Mouse (Mus musculus) neural tube, embryonic 13.5 days (tissue): ENCODE measurements around the gene Tmprss3. TPM values are rescaled to one million over a fixed set of nuclear protein-coding genes. Genes with fewer than 3 reads are reported as not detected.

Experiments
- ATAC-seq: fragments of 200-750 bp; cut with Nextera tagmentation; 2 replicates; pipeline ENCODE4 v1.8.0; 2017; ENCODE audit warnings: low read depth, mild to moderate bottlenecking, moderate TSS enrichment, moderate library complexity
- H3K27ac ChIP-seq: fragments of 300-500 bp; sonication (generic); replicated peaks from 2 replicates; pipeline ENCODE4 v1.5.1; 2015; ENCODE audit warnings: moderate library complexity, mild to moderate bottlenecking, inconsistent platforms
- H3K27me3 ChIP-seq: fragments of 300-500 bp; sonication (generic); 2 replicates; pipeline ENCODE4 v1.6.1; 2015; ENCODE audit warnings: mild to moderate bottlenecking, inconsistent platforms
- H3K36me3 ChIP-seq: fragments of 300-500 bp; sonication (generic); 2 replicates; pipeline ENCODE4 v1.6.1; 2015; ENCODE audit warnings: mild to moderate bottlenecking, inconsistent platforms
- H3K4me1 ChIP-seq: fragments of 300-500 bp; sonication (generic); replicated peaks from 2 replicates; pipeline ENCODE4 v1.6.1; 2015; ENCODE audit warnings: inconsistent platforms
- H3K4me2 ChIP-seq: fragments of 300-500 bp; sonication (generic); 2 replicates; pipeline ENCODE4 v1.6.1; 2015; ENCODE audit warnings: inconsistent platforms, mild to moderate bottlenecking, moderate library complexity
- H3K4me3 ChIP-seq: fragments of 300-500 bp; sonication (generic); 2 replicates; pipeline ENCODE4 v1.5.1; 2015; ENCODE audit warnings: mild to moderate bottlenecking, inconsistent platforms
- H3K9ac ChIP-seq: fragments of 300-500 bp; sonication (generic); 2 replicates; pipeline ENCODE4 v1.6.1; 2015; ENCODE audit warnings: moderate library complexity, mild to moderate bottlenecking, inconsistent platforms
- H3K9me3 ChIP-seq: fragments of 300-500 bp; sonication (generic); 2 replicates; pipeline ENCODE4 v1.6.1; 2016; ENCODE audit warnings: inconsistent platforms
- WGBS: fragments of 180-500 bp; shearing (Covaris S2); methylation state at CpG from one replicate; pipeline ENCODE4 v1.1.7; 2015; 5-methylcytosine and 5-hydroxymethylcytosine counted together
- polyA plus RNA-seq: library from polyadenylated mRNA; unstranded; fragments of >200 nt; fragmentation: Nextera tagmentation; extraction: Ambion mirVana; gene quantifications from 2 replicates; pipeline ENCODE4 v1.2.1, GENCODE M21; 2015

The Tmprss3 gene
- polyA plus RNA-seq, 1 experiment from 2014 or later: not detected

DNA sequence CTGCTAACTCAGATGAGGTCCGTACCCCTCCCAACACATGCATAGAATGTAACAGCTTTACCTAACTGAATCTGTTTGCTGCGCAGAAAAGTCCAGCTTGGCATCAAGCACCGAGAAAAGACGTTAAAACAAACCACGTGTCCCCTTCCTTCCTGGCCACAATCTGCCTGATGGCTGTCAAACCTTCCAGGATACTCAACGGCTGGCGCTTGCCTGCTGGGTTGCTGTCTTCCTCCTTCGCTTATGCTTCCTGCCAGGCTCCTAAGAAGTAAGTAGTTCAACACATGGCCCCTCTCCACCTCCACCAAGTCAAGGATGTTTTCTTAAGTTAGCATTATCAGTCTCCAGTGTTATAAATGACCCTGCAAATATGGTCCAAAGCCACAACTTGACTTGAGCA, 45.0 kb downstream of the Tmprss3 start:
- ATAC-seq: no peak
- Histone ChIP-seq H3K9ac (no peak overlapping the region), H3K4me1 (no peaks in the 10 kb centered on the region), H3K9me3 (0 out of 2 replicates have a peak, but pooled peaks cover 2% of the 10 kb centered on the region), H3K27me3 (no peaks in the 10 kb centered on the region), H3K36me3 (no peaks in the 10 kb centered on the region), H3K27ac (no peak overlapping the region), H3K4me3 (no peak overlapping the region), H3K4me2 (no peak overlapping the region)
- 86% methylated on average over 8 of the region's 8 CpGs for WGBS

DNA sequence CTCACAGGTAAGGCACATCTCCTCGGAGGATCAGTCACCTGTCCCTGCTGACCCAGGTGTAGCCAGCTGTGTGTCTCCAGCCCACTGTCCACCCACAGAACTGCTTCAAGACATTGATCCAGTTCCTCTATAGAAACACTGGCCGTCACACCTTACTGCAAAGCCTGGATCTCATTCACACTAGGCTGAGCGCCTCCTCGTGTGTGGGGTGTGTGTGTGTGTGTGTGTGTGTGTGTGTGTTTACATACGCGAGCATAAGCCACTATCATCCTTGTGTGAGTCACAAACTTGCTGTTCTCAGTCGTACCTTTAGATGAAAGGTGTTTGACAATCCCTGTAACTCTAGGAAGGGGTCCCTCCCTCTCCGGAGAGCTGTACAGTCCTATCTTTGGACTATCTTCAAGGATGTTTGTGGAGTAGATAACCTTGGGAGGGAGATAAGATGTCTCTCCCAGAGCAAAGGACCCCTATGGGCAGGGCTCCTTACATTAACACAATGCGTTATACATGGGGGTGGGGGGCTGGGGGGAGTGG, 45.7 kb downstream of the Tmprss3 start:
- Histone ChIP-seq H3K27me3 (no peaks in the 10 kb centered on the region), H3K36me3 (no peaks in the 10 kb centered on the region), H3K4me2 (no peak overlapping the region), H3K4me1 (no peaks in the 10 kb centered on the region), H3K4me3 (no peak overlapping the region), H3K9me3 (0 out of 2 replicates have a peak, but pooled peaks cover 4% of the 10 kb centered on the region), H3K27ac (no peak overlapping the region), H3K9ac (no peak overlapping the region)
- WGBS: 86% methylated on average over 9 of the region's 9 CpGs
- ATAC-seq: no peak

DNA sequence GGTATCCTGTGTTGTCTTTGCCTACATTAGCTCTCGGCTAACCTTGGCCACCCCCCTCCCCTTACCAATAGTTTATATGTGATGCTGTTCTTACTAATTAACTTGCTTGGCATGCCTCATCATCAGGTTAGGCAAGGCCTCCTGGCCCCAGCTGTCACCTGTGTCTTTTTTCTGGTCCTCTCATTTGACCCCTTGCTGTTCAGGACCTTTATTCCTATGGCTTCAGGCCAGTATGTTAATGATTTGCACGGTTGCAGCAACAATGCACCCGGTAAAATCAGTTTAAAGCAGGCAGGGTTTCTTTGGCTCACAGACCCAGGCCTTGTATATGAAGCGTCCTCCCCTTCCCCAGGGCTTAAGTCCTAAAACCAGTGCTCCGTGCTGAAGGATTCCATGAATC, 46.3 kb downstream of the Tmprss3 start:
- H3K27ac ChIP-seq: no peak overlapping the region
- ATAC-seq: no peak
- H3K9me3 ChIP-seq: 0 out of 2 replicates have a peak, but pooled peaks cover 4% of the 10 kb centered on the region
- no peak overlapping the region for H3K4me2 ChIP-seq
- WGBS: 39% methylated on average over 5 of the region's 5 CpGs
- no peaks in the 10 kb centered on the region for H3K27me3 ChIP-seq
- H3K4me3 ChIP-seq: no peak overlapping the region
- H3K9ac ChIP-seq: no peak overlapping the region
- no peaks in the 10 kb centered on the region for H3K4me1 ChIP-seq
- H3K36me3 ChIP-seq: no peaks in the 10 kb centered on the region

DNA sequence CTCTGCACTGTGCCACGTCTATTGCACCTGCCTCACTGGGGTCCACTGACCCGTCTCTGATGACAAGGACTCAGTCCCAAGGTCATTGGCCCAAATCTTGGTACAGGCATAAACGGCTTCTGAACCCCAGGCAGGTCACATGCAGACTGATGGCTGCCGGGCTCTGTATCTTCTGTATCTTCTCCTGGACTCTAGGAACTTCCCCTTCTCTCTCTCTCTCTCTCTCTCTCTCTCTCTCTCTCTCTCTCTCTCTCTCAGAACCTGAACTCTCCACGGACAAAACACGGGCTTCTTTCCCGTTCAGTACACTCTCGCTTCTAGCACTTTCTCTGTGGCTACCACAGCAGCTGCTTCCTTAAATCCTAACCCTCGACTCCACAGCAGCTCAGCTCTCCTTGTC, 52.8 kb downstream of the Tmprss3 start:
- peaks cover 9% of the 10 kb centered on the region; the same call in 1 of the 2 replicates for H3K4me1 ChIP-seq
- H3K4me3 ChIP-seq: no peak overlapping the region
- no peak overlapping the region for H3K27ac ChIP-seq
- H3K9me3 ChIP-seq: peaks cover 4% of the 10 kb centered on the region; the same call in 1 of the 2 replicates
- no peaks in the 10 kb centered on the region for H3K27me3 ChIP-seq
- ATAC-seq: no peak
- H3K9ac ChIP-seq: no peak overlapping the region
- H3K36me3 ChIP-seq: no peaks in the 10 kb centered on the region
- no peak overlapping the region for H3K4me2 ChIP-seq
- WGBS: 84% methylated on average over 9 of the region's 9 CpGs

DNA sequence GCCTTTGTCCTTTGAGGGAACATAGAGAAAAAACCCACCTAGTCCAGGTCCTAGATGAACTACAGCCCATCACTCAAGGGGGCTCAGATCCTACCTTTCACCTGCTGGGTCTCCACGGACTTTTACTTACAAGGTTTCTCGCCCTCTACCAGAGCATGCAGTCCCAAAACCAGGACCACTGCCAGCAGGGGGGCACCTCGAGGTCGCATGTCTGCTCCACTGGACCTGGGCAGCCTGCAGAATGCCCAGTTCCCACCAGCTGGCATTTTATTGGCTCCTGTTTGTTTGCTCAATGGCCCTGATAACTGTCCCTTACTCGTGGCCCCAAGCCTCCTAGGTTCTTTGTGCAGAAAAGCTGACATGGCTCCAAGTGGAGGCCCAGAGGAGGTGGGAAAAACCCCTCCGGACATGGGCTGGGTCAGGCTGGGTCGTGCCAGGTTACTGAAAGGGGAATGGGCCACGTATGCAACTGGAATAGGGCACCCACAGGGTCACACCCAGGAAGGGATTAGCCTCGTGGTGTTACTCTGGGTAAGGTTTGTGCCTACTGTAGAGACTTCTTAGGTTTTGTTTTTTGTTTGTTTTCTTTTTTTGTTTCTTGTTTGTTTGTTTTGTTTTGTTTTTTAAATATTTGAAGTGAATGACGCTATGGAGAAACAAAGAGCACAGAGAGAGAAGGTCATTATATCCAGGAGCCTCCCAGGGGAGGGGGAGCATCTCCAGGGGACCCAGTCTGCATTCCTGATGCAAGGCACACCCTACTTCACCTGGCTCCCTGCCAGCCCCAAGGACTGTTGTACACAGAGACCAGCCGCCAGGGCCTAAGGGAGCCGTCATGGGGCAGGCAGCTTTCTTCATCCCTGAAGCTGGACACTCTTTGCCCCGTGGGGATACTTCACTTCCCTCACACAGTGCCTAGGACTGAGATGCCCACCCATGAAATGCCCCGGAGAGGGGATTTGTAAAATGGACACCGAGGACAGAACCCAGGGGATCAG, 54.4 kb downstream of the Tmprss3 start, which contains the start of gene Tff2:
Gene Tff2, minus strand, starts transcription at position 243 of the 998 bp plus-strand sequence.
- Histone ChIP-seq H3K9ac (no peak within 1 kb of the TSS), H3K36me3 (no peaks in the 10 kb centered on the region), H3K27me3 (no peaks in the 10 kb centered on the region), H3K4me2 (no peak within 1 kb of the TSS), H3K4me1 (peaks cover 9% of the 10 kb centered on the region; the same call in 1 of the 2 replicates), H3K4me3 (no peak within 1 kb of the TSS), H3K27ac (no peak within 1 kb of the TSS), H3K9me3 (peaks cover 4% of the 10 kb centered on the region; the same call in 1 of the 2 replicates)
- WGBS: 62% methylated on average over 15 of the region's 15 CpGs
- no peak; the same call in 1 of the 2 replicates for ATAC-seq

DNA sequence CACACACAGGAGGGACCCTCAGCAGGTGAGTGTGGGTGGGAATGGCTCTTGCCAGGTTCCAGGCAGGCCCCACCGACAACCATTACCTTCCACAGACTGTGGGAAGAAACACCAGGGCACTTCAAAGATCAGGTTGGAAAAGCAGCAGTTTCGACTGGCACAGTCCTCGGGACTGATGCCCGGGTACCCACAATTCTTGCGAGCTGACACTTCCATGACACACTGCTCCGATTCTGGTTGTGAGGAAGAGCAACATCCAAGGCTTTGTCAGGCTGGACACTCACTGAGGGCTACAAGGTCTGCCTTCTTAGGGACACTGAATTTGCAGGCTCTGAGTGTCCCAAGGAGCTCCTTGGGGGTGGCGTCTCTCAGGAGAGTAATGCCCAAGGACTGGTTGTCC, 56.7 kb downstream of the Tmprss3 start:
- Histone ChIP-seq H3K9me3 (no peaks in the 10 kb centered on the region; the same call in 1 of the 2 replicates), H3K36me3 (no peaks in the 10 kb centered on the region), H3K4me1 (peaks cover 9% of the 10 kb centered on the region; the same call in 1 of the 2 replicates), H3K27me3 (no peaks in the 10 kb centered on the region), H3K4me3 (no peak overlapping the region), H3K27ac (no peak overlapping the region), H3K9ac (no peak overlapping the region), H3K4me2 (no peak overlapping the region)
- ATAC-seq: no peak
- 94% methylated on average over 7 of the region's 7 CpGs for WGBS

DNA sequence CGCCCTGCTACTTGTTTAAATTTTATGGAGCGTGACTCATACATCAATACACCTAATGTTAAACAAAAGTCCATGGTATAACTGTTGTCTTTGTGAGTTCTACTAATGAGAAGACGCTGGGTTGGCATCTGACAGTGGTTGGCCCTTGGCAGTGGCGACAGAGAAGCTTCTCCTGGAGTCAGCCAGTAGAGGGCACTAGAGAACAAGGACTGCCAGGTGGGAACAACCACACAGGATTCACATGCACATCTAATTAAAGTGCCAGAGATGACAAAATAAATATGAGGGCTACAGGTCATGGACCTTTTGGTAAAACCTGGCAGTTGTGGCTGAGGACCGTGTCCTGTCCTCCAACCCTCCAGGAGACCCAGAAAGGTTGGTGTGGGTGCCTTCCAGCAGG, 60.4 kb downstream of the Tmprss3 start:
- Histone ChIP-seq H3K4me2 (no peak overlapping the region), H3K9me3 (no peaks in the 10 kb centered on the region), H3K9ac (no peak overlapping the region), H3K4me3 (no peak overlapping the region), H3K4me1 (no peaks in the 10 kb centered on the region), H3K27ac (no peak overlapping the region), H3K36me3 (no peaks in the 10 kb centered on the region), H3K27me3 (no peaks in the 10 kb centered on the region)
- ATAC-seq: peak; percentile 47; the same call in 1 of the 2 replicates
- 16% methylated on average over 5 of the region's 5 CpGs for WGBS

DNA sequence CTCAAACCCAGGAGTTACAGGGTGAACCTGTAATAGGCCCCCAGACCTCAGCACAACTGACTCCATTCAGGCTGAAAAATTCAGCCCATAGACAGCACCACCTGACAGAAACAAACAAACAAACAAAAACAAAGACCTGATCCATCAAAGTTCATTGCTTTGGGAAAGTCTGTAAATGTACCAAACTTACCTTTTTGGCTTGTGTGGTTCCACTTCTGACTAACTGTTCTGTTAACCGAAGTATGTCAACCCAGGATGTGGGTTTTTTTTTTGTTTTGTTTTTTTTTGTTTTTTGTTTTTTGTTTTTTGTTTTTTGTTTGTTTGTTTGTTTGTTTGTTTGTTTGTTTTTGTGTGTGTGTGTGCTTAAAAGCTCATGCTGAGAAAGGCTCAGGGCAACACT, 62.0 kb downstream of the Tmprss3 start:
- Histone ChIP-seq H3K4me1 (no peaks in the 10 kb centered on the region), H3K27ac (no peak overlapping the region), H3K27me3 (no peaks in the 10 kb centered on the region), H3K9me3 (no peaks in the 10 kb centered on the region), H3K4me3 (no peak overlapping the region), H3K4me2 (no peak overlapping the region), H3K9ac (no peak overlapping the region), H3K36me3 (no peaks in the 10 kb centered on the region)
- 87% methylated on average over 1 of the region's 1 CpGs for WGBS
- ATAC-seq: no peak

DNA sequence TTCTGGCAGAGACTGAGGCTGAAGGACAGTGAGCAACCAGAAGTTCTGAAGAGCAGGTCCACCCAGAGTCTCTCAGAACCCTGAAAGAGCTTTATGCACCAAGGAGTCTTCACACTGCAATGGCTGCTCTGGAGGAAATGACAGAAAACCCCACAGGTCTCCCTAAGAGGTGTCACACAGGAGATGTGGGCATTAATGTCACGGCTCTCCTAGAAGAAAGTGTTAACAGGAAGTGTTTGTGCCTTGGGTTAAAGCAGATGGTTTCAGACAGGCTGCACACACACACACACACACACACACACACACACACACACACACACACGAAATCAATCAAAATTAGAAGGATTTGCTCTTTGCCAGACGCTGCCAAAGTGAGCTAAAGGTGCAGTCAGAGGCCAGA, 62.5 kb downstream of the Tmprss3 start:
- Histone ChIP-seq H3K9ac (no peak overlapping the region), H3K27ac (no peak overlapping the region), H3K9me3 (no peaks in the 10 kb centered on the region), H3K27me3 (no peaks in the 10 kb centered on the region), H3K4me3 (no peak overlapping the region), H3K4me1 (no peaks in the 10 kb centered on the region), H3K36me3 (no peaks in the 10 kb centered on the region), H3K4me2 (no peak overlapping the region)
- ATAC-seq: no peak
- 59% methylated on average over 3 of the region's 3 CpGs for WGBS

DNA sequence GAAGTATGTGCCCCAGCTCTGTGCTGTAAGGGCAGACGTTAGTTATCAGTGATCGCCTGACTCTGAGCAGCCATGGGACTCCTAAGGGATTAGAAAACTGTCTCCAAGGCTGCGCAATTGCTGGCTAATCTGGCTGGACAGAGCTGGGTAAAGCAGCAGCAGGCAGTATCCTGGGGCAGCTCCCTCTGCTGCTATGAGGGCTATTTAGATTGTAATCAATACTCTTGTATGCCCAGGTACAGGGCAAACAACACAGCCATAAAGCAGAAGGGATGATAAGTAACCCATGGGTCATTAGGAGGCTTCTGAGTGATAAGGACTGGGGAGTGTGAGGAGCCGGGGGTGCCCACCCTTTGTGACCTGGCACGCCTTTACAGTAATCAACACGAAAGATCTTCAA, 63.9 kb downstream of the Tmprss3 start:
- ATAC-seq: no peak
- no peaks in the 10 kb centered on the region for H3K9me3 ChIP-seq
- no peaks in the 10 kb centered on the region for H3K4me1 ChIP-seq
- WGBS: 80% methylated on average over 6 of the region's 6 CpGs
- no peaks in the 10 kb centered on the region for H3K36me3 ChIP-seq
- H3K9ac ChIP-seq: no peak overlapping the region
- no peaks in the 10 kb centered on the region for H3K27me3 ChIP-seq
- H3K4me3 ChIP-seq: no peak overlapping the region
- H3K4me2 ChIP-seq: no peak overlapping the region
- H3K27ac ChIP-seq: no peak overlapping the region

DNA sequence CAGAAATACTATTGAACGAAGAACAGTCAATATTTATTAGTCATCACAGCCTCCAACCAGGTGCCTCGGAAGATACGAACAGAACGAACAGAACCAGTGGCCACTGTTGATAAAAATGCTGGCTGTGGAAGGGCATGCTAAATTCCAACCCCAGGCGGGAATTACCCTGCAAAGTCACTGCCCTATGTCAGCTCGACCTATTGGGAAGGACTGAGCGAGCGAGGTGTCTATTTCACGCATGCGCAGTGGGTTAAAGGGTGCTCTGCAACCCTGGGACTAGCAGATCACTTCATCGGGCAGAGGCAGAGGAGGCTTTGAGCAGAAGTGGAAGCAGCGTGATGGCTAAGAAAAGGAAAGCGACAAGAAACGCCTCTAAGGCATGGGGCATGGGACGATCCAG, 65.0 kb downstream of the Tmprss3 start:
- ATAC-seq: no peak
- 72% methylated on average over 15 of the region's 15 CpGs for WGBS

DNA sequence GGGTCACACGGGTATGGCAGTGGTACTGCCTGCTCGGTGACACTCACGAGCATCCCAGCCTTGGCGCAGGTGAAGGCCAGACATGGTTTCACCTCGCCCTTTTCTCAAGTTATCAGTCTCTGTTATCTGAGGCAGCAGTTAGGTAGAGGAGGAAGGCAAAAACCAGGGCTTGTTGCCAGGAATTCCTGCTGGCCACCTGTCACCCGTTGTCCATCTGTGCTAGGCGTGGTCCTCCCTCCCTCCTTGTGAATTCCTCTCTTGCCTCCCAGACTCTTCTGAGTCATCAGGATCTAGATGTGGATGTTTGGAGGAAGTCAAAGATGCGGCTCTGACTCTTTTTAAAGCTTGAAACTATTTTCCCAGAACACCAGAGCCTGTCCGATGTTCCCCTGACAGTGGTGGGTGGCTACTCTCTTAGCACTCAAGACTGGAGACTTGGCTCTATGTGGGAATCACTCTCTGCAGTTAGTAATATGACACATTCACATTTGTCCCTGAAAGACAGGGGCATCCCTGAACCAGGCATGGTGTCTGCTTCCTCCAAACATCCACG, 67.4 kb downstream of the Tmprss3 start:
- Histone ChIP-seq H3K4me2 (no peak overlapping the region), H3K9me3 (no peaks in the 10 kb centered on the region), H3K36me3 (no peaks in the 10 kb centered on the region), H3K4me1 (peaks cover 3% of the 10 kb centered on the region), H3K4me3 (no peak overlapping the region), H3K9ac (no peak overlapping the region), H3K27me3 (no peaks in the 10 kb centered on the region), H3K27ac (no peak overlapping the region)
- no peak for ATAC-seq
- 83% methylated on average over 10 of the region's 10 CpGs for WGBS

More for the DNA sequence above, 65.0 kb downstream of the Tmprss3 start:
- Histone ChIP-seq H3K9me3 (no peaks in the 10 kb centered on the region), H3K4me1 (peaks cover 3% of the 10 kb centered on the region), H3K4me2 (no peak overlapping the region), H3K27ac (no peak overlapping the region), H3K9ac (no peak overlapping the region), H3K4me3 (no peak overlapping the region), H3K36me3 (no peaks in the 10 kb centered on the region), H3K27me3 (no peaks in the 10 kb centered on the region)
